Mouse (Mus musculus) intestine, embryonic 15.5 days (tissue): Measurements from ENCODE around the gene Cmtr2. TPM values are rescaled to one million over a fixed set of nuclear protein-coding genes. Genes with fewer than 3 reads are reported as not detected.

Experiments used
- ATAC-seq: fragments of 200-750 bp; cut with Nextera tagmentation; 2 replicates; pipeline ENCODE4 v1.8.0; 2017; ENCODE audit warnings: moderate TSS enrichment, moderate library complexity
- H3K27ac ChIP-seq: fragments of 300-500 bp; sonication (generic); 2 replicates; pipeline ENCODE4 v1.5.1; 2015; ENCODE audit warnings: mild to moderate bottlenecking, inconsistent platforms
- H3K27me3 ChIP-seq: fragments of 300-500 bp; sonication (generic); replicated peaks from 2 replicates; pipeline ENCODE4 v1.6.1; 2015; ENCODE audit warnings: inconsistent platforms
- H3K36me3 ChIP-seq: fragments of 300-500 bp; sonication (generic); 2 replicates; pipeline ENCODE4 v1.6.1; 2015; ENCODE audit warnings: inconsistent platforms
- H3K4me1 ChIP-seq: fragments of 300-500 bp; sonication (generic); replicated peaks from 2 replicates; pipeline ENCODE4 v1.6.1; 2015; ENCODE audit warnings: inconsistent platforms
- H3K4me2 ChIP-seq: fragments of 300-500 bp; sonication (generic); replicated peaks from 2 replicates; pipeline ENCODE4 v1.6.1; 2015; ENCODE audit warnings: mild to moderate bottlenecking, inconsistent platforms
- H3K4me3 ChIP-seq: fragments of 300-500 bp; sonication (generic); replicated peaks from 2 replicates; pipeline ENCODE4 v1.5.1; 2015; ENCODE audit warnings: inconsistent platforms
- H3K9ac ChIP-seq: fragments of 300-500 bp; sonication (generic); 2 replicates; pipeline ENCODE4 v1.6.1; 2015; ENCODE audit warnings: inconsistent platforms
- H3K9me3 ChIP-seq: fragments of 300-500 bp; sonication (generic); 2 replicates; pipeline ENCODE4 v1.6.1; 2016; ENCODE audit warnings: inconsistent platforms
- WGBS: fragments of 180-500 bp; shearing (Covaris S2); methylation state at CpG from one replicate; pipeline ENCODE4 v1.1.7; 2015; 5-methylcytosine and 5-hydroxymethylcytosine counted together
- polyA plus RNA-seq: library from polyadenylated mRNA; unstranded; fragments of >200 nt; fragmentation: Nextera tagmentation; extraction: Ambion mirVana; gene quantifications from 2 replicates; pipeline ENCODE4 v1.2.1, GENCODE M21; 2015

Gene Cmtr2
- polyA plus RNA-seq, 1 experiment from 2014 or later: 9.1 TPM

DNA sequence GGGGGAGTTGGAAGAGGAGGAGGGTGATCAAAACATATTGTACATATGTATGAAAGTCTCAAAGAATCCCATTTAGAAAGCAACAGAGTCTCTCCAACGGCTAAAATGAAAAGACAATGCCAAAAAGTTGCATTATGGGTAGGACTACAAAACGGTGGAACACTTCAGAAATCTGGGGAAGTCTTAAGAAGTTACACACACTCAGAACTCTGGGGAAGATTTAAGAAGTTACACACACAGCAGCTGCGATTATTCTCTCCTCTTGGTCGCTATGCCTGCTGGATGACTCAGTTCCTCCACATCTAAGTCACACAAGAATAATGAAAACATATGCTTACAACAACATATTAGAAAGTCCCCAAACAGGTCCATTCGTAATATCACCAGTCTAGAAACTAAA is 788 bp downstream of the Cmtr2 start:
- Histone ChIP-seq H3K4me2 (no peak overlapping the region), H3K27ac (no peak overlapping the region), H3K4me3 (no peak overlapping the region), H3K27me3 (no peaks in the 10 kb centered on the region), H3K9me3 (no peaks in the 10 kb centered on the region), H3K4me1 (peaks cover 5% of the 10 kb centered on the region), H3K9ac (no peak overlapping the region), H3K36me3 (peaks cover 3% of the 10 kb centered on the region)
- 65% methylated on average over 5 of the region's 5 CpGs for WGBS
- no peak for ATAC-seq

DNA sequence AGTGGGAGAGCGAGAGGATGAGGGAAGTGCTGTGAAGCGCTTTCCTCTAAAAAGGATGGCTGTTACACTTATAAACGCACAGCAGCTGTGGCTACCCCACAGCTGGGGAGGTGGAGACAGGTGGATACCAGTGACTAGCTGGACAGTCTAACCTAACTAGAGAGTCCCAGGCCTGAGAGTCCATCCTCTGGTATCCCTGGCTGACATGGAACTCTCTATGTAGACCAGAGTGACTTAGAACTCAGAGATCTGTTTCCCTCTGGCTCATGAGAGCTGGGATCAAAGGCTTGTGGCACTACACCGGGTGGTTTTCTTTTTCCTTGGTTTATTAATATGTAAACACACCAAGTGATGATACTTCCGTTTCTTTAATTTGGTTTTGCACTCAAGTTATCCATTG is 1.7 kb downstream of the Cmtr2 start:
- H3K4me2 ChIP-seq: peak overlapping the region; percentile 76
- peak overlapping the region; percentile 61 for H3K4me3 ChIP-seq
- H3K4me1 ChIP-seq: peaks cover 5% of the 10 kb centered on the region
- no peak overlapping the region for H3K9ac ChIP-seq
- no peaks in the 10 kb centered on the region for H3K27me3 ChIP-seq
- no peak overlapping the region for H3K27ac ChIP-seq
- H3K9me3 ChIP-seq: no peaks in the 10 kb centered on the region
- peak; percentile 42 for ATAC-seq
- WGBS: 39% methylated on average over 5 of the region's 5 CpGs
- H3K36me3 ChIP-seq: peaks cover 11% of the 10 kb centered on the region

DNA sequence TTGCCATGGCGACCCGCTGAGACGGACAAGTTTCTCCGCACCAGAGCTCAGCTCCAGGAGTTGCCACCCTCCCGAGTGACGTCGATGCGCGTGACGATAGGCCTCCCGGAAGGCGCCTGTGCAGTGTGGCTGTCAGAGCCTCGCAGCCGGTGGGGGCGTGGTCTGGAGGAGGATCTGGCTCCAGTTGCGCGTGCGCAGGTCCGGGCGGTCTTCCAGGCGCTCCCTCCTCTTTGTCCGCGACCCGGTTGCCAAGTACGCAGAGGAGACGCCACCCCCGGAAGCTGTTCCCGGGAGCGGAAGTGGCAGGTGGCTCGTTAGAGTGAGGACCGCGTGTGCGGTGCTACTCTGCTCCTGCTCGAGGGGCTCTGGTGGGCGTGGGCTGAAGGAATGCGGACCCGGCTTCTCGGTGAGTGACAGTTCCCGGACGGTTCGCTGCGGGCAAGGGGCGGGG is 2.2 kb downstream of the Cmtr2 start:
- Histone ChIP-seq H3K36me3 (peaks cover 16% of the 10 kb centered on the region), H3K27ac (no peak overlapping the region), H3K4me2 (peak overlapping the region; percentile 76), H3K4me1 (peaks cover 5% of the 10 kb centered on the region), H3K4me3 (peak overlapping the region; percentile 61), H3K27me3 (no peaks in the 10 kb centered on the region), H3K9ac (peak overlapping the region; percentile 46), H3K9me3 (no peaks in the 10 kb centered on the region)
- under 1% methylated on average over 43 of the region's 43 CpGs for WGBS
- peak; percentile 100 for ATAC-seq

DNA sequence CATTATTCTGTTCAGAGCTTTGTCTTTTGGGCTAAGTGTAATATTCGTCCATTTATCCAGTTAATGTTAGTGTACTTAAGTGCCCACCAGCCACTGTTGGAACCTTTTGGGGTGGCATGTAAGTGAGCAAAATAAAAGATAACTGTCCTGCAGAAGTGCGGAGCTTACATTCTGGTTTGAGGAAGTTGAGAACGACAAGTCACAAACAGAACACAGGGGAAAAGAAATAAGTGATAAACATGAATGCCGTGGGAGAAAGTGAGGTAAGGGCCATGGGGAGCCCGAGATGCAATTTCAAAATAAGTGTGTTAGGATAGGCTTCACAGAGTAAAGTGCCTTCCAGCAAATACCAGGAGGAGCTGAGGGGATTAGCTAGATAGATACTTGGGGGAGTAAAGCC is 3.0 kb downstream of the Cmtr2 start:
- no peaks in the 10 kb centered on the region for H3K27me3 ChIP-seq
- peaks cover 23% of the 10 kb centered on the region for H3K36me3 ChIP-seq
- peak overlapping the region; percentile 61 for H3K4me3 ChIP-seq
- H3K4me1 ChIP-seq: peaks cover 5% of the 10 kb centered on the region
- WGBS: 66% methylated on average over 5 of the region's 5 CpGs
- no peaks in the 10 kb centered on the region for H3K9me3 ChIP-seq
- H3K9ac ChIP-seq: no peak overlapping the region
- H3K4me2 ChIP-seq: peak overlapping the region; percentile 76
- ATAC-seq: no peak
- H3K27ac ChIP-seq: no peak overlapping the region

DNA sequence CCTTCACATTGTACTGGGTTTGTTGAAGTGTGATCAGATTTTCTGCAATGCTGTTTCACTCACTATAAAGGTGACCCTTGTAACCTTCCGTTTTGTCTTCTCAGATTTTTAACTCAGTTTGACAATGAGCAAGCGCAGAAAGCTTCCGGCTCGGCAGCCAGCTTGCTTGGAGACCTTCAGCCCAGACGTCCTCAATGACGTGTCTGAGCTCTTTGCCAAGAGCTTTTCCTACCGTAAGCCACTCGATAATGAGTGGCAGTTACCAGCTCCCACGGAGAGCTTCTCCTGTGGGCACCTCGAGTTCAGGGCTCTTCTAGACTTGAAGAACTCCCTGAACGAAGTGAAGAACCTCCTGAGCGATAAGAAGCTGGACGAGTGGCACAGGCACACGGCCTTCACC is 5.5 kb downstream of the Cmtr2 start:
- no peak for ATAC-seq
- no peaks in the 10 kb centered on the region for H3K27me3 ChIP-seq
- H3K9ac ChIP-seq: no peak overlapping the region
- H3K4me3 ChIP-seq: no peak overlapping the region
- peaks cover 24% of the 10 kb centered on the region for H3K36me3 ChIP-seq
- H3K4me1 ChIP-seq: peaks cover 5% of the 10 kb centered on the region
- whole genome bisulfite sequencing: 90% methylated on average over 14 of the region's 14 CpGs
- no peaks in the 10 kb centered on the region for H3K9me3 ChIP-seq
- H3K4me2 ChIP-seq: no peak overlapping the region
- H3K27ac ChIP-seq: no peak overlapping the region

DNA sequence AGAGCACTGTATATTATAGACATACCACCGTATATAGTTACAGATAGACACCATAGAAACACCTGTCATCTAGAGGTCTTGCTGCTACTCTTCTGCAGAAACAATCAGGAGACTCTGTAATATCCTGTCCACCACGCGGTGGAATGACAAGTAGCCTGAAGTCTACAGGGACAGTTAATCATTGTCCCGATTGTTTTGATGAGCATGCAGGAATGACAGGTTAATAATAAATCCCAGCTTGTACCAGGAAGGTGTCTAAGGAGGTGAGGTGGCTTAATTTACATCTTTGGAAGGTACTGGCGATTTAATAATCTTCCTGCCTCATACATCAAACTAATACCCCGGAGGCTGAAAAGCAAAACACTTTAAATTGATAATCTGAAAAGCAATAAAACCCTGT is 15.3 kb downstream of the Cmtr2 start:
- Histone ChIP-seq H3K9me3 (no peaks in the 10 kb centered on the region), H3K36me3 (no peaks in the 10 kb centered on the region), H3K27ac (no peak overlapping the region), H3K4me2 (no peak overlapping the region), H3K4me3 (no peak overlapping the region), H3K9ac (no peak overlapping the region), H3K27me3 (no peaks in the 10 kb centered on the region), H3K4me1 (no peaks in the 10 kb centered on the region)
- no peak for ATAC-seq
- WGBS: 46% methylated on average over 6 of the region's 6 CpGs

DNA sequence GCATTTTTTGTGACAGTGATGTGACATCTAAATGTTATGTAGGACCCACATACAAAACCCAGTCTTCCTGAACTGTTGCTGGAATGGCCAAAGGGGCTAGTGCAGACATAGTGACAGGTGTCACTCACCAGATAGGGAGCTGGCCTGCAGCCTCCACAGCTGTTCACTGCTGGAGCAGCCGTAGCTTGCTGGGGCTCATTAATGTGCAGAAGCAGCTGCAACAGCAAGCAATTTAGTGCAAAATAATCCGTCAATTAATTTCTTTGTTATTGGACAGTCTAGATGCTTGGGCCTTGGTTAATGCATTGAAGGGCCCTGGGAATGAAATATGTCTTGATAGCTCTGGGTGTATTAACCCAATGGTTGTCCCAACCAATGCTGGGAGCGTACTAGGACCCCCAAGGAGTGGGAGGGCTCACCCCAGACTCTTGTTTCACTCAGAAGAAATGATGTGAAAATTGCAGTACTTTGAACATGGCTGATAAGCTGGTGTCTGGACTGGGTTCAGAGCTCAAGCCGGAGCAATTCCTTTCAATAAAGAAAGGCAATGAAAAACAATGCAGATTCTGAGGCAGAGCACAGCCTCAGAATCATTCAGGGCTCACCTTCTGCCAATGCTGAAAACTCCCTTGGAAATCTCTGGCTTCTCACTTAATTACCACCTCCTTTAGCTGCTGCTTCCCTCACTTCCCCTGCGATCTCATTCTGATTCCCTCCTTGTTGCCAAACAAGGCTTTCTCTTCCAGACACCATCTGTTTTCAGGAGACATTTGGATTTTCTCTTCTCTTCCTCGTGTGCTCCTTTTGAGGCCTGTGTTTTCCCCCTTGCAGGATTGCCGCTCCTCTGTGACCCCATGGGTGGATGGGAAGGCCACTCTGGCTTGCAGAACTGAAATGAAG is 27.1 kb downstream of the Cmtr2 start:
- Histone ChIP-seq H3K27ac (no peak overlapping the region), H3K9ac (no peak overlapping the region), H3K4me1 (no peaks in the 10 kb centered on the region), H3K36me3 (no peaks in the 10 kb centered on the region), H3K27me3 (no peaks in the 10 kb centered on the region), H3K4me2 (no peak overlapping the region), H3K4me3 (no peak overlapping the region), H3K9me3 (no peaks in the 10 kb centered on the region)
- WGBS: 48% methylated on average over 7 of the region's 7 CpGs
- ATAC-seq: no peak

DNA sequence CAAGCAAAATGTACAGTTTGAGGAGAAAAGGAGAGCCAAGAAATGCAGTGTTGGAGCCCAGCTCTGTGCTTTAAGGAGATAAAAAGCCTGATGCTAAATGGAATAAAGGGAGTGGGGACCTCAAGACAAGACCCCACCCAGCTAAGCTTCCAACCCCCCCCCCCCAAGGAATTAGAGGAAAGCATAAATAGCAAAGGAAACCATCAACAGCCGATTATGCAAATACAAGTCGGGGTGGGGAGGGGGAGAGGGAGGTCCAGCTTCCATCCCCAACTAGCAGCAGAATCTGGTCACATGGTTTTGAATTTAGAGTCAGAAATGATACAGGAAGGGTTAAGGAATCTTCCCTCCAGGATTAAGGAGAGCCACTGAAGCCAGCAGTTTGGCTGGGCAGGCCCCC is 29.1 kb downstream of the Cmtr2 start:
- no peaks in the 10 kb centered on the region for H3K9me3 ChIP-seq
- no peak overlapping the region for H3K27ac ChIP-seq
- 50% methylated on average over 2 of the region's 2 CpGs for WGBS
- H3K36me3 ChIP-seq: no peaks in the 10 kb centered on the region
- ATAC-seq: no peak
- H3K4me3 ChIP-seq: no peak overlapping the region
- no peaks in the 10 kb centered on the region for H3K27me3 ChIP-seq
- H3K4me1 ChIP-seq: no peaks in the 10 kb centered on the region
- no peak overlapping the region for H3K4me2 ChIP-seq
- H3K9ac ChIP-seq: no peak overlapping the region

DNA sequence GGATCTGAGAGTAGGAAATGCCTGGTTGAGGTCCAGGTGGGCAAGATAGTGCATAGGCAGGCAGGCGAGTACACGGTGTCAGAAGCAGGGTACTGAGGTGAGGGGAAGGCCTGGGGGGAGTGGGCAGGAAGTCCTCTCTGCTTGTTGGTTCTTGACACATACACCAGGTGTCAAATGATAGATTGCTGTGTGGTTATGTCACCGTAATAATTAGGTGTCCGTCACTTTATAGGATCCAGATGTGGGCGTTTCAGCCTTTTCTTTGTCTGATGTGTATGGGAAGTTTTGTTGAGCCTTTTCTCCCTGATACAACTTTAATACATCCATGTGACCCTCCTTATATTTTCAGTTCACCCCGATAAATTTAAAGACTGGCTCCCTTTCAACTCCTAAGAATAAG is 31.8 kb downstream of the Cmtr2 start:
- ATAC-seq: no peak
- H3K4me3 ChIP-seq: no peak overlapping the region
- no peaks in the 10 kb centered on the region for H3K36me3 ChIP-seq
- H3K27me3 ChIP-seq: no peaks in the 10 kb centered on the region
- no peaks in the 10 kb centered on the region for H3K4me1 ChIP-seq
- no peak overlapping the region for H3K4me2 ChIP-seq
- no peaks in the 10 kb centered on the region for H3K9me3 ChIP-seq
- H3K9ac ChIP-seq: no peak overlapping the region
- no peak overlapping the region for H3K27ac ChIP-seq
- 82% methylated on average over 6 of the region's 6 CpGs for WGBS

DNA sequence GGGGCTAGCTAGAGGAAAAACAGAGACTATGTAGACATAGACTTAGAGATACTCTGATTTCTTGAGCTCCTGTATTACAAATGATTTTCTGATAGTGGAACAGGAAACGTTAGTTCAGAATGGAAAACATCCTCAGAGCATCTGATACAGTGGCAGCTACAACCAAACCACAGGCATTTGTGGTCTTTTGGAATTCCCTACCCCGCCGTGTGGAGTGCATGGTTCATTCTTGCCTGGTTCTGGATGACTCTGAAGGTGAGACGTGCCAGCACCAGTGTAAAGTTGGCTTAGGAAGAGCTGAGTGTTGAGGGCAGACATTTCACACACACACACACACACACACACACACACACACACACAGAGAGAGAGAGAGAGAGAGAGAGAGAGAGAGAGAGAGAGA is 38.5 kb downstream of the Cmtr2 start:
- Histone ChIP-seq H3K27me3 (no peaks in the 10 kb centered on the region), H3K4me2 (no peak overlapping the region), H3K4me3 (no peak overlapping the region), H3K36me3 (no peaks in the 10 kb centered on the region), H3K4me1 (no peaks in the 10 kb centered on the region), H3K9ac (no peak overlapping the region), H3K9me3 (no peaks in the 10 kb centered on the region), H3K27ac (no peak overlapping the region)
- 70% methylated on average over 4 of the region's 4 CpGs for WGBS
- no peak for ATAC-seq

DNA sequence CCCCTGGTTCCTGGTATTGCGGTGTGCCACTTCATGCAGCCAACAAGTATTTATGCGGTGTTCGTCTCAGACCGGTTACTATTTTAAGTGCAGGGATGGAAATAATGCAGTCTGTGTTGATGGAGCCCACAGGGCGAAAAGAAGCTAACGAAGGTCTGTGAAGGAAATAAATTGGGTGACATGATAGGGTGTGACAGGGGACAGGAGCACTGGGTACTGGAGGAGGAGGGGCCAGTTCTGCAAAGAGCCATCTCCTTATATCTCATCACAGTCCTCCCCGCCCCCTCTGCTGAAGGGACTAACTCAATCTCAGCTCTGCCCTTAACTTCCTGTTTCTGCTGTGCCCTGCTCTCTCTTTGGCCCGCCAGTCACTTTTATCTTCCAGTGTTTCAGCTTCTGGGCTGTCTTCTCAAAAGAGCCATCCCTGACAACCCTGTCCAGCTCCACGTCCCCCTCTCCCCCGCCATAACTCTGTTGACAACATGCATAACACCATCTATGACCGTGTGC is 50.4 kb downstream of the Cmtr2 start:
- Histone ChIP-seq H3K4me1 (0 out of 2 replicates have a peak, but pooled peaks cover 3% of the 10 kb centered on the region), H3K27ac (no peak overlapping the region), H3K4me2 (no peak overlapping the region), H3K27me3 (no peaks in the 10 kb centered on the region), H3K4me3 (no peak overlapping the region), H3K9me3 (no peaks in the 10 kb centered on the region), H3K9ac (no peak overlapping the region), H3K36me3 (no peaks in the 10 kb centered on the region)
- WGBS: 64% methylated on average over 11 of the region's 11 CpGs
- ATAC-seq: no peak

DNA sequence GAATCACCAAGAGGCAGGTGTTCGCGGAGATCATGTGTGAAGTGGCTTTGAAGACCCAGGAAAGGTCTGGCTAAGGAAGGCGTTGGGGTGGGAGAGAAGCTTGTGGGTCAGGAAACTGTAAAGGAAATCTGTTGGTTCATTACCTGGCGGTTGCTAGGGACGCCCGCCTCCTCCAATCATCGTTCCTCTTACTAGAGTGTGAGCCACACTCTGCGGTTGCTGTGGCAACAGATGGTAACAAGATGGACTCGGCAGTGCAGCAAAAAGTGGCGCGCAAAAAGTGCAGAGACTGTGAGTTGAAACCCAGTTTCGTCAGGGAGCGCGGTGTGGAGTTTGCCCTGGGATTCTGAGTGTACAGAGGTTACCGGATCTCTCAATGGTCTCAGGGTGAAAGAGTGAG is 51.3 kb downstream of the Cmtr2 start, which contains the start of gene Hydin:
Gene Hydin, plus strand, starts transcription at position 237 of the 400 bp plus-strand sequence.
- Histone ChIP-seq H3K36me3 (no peaks in the 10 kb centered on the region), H3K4me2 (peak within 1 kb of the TSS; percentile 72), H3K27me3 (no peaks in the 10 kb centered on the region), H3K9me3 (no peaks in the 10 kb centered on the region), H3K27ac (no peak within 1 kb of the TSS), H3K9ac (peak within 1 kb of the TSS; percentile 34), H3K4me3 (peak within 1 kb of the TSS; percentile 35), H3K4me1 (0 out of 2 replicates have a peak, but pooled peaks cover 3% of the 10 kb centered on the region)
- peak; percentile 95 for ATAC-seq
- under 1% methylated on average over 15 of the region's 15 CpGs for WGBS
